Mouse (Mus musculus) left cerebral cortex, adult 9 months (tissue): ENCODE measurements around the gene Clta.

Experiments used
- DNase-seq, 2 experiments: peaks; one replicate each; pipeline ENCODE4 v3.0.0; 2022; ENCODE audit warnings: low spot score in 2 of 2

The Clta gene

DNA sequence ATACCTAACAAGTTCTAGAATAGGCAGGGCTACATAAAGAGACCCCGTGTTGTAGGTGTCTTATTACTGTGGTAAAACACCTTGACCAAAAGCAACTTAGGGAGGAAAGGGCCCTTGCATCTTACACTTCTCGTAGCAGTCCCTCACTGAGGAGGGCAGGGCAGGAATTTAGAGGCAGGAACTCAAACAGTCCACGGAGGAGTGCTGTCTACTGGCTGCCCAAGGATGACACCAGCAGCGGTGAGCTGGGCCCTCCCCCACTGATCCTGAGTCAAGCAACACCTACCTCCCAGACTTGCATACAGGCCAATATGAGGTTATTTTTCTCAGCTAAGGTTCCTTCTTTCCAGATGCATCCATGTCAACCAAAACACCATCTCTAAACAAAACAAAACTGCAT is 24.0 kb upstream of the Clta start:
- no peak for DNase-seq

DNA sequence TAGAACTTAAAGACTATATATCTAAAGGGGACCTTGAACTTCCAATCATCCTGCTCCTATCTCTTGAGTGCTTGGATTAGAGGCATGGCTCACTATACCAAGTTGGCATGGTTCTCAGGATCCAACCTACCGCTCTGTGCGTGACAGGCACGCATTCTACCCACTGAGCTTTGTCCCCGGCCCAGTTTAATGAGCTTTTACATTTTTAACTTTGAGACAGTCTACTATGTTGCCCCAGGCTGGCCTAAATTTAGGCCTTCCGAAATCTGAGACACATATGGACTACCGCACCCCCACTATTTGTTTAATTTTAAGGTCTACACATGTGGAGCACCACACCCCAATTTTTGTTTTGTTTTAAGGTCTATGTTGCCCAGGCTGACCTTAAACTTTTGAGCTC is 23.4 kb upstream of the Clta start:
- DNase-seq = no peak

DNA sequence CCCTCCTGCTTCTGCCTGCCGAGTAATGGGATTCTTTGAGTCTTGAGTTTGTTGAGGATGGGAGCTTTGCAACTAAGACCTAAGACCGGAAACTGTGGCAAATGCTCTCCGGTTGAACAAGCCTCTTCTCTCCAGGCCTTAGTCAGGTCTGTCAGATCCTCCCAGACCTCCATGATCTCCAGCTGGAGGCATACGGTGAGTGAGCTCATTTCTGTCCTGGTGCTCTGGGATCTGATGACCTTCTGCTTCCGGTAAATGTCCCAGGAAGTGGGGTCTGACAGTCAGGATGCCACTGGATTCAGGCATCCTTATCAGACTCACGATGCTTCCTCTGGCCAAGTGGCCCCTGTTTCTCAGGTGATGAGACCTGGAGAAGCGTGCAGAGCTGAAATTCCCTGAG is 23.0 kb upstream of the Clta start:
- no peak for DNase-seq

DNA sequence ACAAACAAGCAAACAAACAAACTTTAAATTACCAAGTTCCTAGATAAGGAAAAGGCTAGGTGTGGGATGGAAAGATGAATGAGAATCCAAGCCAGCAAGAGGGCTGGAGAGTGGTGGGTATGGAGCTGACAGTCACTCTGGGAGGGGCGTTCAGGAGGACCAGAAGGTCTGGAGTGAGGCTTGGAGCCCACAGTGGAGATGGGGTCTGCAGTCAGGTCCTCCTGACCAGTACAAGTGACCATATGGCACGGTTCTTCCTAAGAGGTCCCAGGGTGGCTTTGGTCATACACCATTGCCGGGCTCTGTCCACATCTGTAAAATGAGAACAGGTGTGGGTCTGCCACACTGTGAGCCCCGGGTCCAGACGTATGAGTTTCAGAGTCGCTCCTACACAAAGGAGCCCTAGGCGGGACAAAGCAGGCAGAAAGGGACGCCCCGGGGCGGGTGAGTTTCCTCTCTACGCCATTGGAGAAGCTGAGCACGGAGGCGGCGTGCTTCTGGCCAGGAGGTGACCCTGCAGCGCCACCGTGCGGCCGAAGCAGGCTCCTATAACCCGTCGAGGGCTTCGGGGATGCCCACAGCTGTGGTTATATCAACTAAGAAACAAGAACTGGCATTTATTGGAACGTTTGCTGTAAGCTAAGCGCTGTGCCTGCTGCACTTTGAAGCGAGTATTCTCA is 22.1 kb upstream of the Clta start:
- DNase-seq = peak; percentile 64 to 94

DNA sequence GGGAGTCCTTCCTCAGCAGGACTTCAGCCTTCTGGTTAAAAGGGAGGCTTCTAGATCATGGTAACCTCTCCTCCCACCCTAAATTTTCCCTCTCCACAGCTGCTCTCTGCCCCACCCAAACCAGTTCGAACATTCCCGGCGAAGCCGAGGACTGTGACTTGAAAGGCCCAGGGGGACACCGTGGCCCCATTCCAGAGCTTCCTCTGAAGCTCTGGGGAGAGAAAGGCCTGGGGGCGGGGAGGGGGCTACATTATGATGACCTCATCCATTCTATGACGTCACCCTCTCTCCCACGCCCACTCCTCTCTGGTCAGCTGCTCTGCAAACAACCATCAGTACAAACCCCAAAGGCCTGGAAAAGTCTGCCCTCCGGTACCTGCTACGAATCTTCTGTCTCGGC is 21.1 kb upstream of the Clta start, which contains the start of gene Ccin:
Gene Ccin (plus strand): TSS at position 303 of the 400 bp plus-strand sequence.
- DNase-seq = no peak

DNA sequence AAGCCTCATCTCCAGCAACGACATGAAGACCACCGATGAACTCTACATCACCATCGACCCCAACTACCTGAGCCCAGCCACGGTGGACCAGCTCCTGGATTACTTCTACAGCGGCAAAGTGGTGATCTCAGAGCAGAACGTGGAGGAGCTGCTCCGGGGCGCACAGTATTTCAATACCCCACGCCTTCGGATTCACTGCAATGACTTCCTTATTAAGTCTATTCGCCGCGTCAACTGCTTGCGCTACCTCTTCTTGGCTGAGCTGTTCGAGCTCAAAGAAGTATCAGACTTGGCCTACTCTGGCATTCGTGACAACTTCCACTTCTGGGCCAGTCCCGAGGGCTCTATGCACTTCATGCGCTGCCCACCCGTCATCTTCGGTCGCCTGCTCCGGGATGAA is 20.5 kb upstream of the Clta start:
- DNase-seq = no peak

DNA sequence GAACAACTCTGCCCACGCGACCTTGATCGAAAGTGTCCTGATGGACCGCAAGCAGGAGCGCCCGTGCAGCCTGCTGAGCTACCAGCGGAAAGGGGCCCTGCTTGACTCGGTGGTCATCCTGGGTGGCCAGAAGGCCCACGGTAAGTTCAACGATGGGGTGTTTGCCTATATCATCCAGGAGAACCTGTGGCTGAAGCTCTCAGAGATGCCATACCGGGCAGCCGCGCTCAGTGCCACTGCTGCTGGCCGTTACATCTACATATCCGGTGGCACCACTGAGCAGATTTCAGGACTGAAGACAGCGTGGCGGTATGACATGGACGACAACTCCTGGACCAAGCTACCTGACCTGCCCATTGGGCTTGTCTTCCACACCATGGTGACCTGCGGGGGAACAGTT is 19.9 kb upstream of the Clta start:
- DNase-seq = no peak

DNA sequence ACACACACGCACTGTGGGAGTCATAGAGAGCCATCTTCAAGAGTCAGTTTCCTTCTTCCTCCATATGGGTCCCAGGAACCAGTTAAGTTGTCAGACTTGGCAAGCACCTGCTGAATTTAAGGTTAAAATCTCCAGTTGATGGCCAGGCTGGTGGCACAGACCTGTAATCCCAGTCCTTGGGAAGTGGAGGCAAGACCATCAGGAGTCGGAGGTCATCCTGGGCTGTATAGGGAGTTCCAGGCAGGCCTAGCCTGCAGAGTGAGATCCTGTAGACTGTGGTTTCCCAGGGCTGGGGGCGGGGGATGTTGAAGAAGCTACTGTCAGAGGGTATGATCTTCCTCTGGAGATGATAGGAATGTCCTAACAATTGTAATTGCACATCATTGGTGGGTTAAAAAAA is 15.3 kb upstream of the Clta start:
- DNase-seq = no peak

DNA sequence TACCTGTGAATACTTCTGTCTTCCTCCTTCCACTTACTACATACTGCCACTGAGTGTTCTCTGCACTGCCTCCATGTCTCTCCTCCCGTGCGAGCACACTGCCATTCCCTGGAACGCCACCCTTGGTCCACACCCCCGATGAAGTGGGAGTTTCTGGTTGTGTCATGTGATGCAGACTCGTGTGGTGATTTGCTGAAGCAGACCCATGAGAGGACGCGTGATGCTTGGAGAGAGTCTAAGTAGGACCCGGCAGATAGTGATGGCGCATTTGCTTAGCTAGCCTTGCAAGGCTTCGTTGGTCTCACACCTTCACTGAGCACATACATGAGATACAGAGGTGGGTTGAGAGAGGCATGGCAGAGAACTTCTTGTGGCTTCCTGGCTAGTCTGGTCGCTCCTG is 11.2 kb upstream of the Clta start:
- DNase-seq = no peak

DNA sequence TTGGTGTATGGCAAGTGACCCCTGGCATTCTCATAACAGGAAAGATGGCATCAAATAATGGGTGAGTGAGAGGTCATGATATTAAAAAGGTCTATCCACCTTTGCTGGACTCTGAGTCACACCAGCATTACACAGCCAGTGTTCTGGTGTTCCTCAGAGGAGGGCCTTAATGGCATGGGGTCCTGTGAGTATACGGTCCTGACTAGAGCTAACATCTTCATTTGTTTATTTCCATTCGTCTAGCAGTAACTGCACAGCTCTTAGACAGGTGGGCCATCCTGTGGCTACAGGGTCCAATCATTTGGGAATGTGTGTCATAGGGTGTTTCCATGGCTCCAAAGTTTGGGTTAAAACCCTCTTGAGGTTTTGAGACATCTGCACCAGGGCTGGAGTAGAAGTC is 9.9 kb upstream of the Clta start:
- DNase-seq = no peak

DNA sequence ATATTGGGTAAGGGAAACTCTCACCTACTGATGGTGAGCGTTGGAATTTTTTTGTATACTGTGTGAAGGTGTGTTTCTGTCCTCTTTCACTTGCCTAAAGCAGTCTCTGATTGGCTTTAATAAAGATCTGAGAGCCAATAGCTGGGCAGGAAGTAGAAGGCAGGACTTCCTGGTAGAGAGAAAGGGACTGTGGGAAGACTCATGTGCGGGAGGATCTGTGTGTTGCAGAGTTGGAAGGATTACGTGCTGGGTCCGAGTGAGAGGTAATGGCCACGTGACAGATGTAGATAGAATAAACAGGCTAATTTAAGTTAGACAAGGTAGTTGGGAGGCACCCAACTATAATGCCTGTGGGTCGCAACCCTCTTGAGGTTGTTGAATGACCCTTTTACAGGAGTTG is 630 bp upstream of the Clta start:
- no peak for DNase-seq

DNA sequence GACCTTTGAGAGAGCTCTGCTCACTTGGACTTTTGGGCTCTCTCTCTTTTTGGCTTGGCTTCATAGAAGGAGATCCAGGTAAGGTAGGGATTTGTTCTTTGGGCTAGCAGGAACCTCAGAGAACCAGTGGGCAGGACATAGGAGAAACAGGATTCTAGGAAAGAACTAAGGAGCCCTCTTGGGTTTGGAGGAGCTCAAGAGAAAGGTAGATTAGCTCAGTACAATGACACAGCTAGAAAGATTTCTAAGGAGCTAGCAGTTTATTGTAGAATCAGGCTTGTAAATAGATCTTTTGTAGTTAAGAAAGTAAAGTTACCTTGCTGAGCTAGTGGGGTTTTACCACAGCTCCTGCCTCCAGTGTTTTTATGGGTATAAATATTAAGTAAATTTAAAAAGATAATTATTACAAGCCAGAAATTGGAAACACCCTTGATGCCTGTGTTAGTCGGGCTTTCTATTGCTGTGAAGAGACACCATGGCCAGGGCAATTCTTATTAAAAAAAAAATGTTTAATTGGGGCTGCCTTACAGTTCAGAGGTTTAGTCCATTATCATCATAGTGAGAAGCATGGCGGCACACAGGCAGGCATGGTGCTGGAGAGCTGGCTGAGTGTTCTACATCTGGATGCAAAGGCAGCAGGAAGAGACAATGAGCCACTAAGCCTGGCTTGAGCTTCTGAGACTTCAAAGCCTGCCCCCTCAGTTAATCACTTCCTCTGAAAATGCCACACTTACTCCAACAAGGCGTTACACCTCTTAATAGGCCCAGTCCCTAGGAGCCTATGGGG is 564 bp downstream of the Clta start:
- no peak for DNase-seq

DNA sequence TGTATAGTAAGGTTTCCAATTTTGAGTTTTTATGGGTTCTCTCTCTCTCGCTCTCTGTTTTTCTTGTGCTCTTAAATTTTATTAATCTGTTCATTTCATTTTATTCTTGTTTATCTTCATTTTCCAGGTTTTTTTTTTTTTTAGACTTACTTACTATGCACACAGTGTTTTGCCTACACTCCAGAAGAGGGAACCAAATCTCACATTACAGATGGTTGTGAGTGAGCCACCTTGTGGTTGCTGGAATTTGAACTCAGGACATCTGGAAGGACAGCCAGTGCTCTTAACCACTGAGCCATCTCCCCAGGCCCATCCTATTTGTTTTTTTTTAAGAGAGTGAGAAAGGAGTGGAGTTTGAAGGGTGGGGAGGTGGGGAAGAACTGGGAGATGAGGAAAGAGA is 5.9 kb downstream of the Clta start:
- DNase-seq = no peak

DNA sequence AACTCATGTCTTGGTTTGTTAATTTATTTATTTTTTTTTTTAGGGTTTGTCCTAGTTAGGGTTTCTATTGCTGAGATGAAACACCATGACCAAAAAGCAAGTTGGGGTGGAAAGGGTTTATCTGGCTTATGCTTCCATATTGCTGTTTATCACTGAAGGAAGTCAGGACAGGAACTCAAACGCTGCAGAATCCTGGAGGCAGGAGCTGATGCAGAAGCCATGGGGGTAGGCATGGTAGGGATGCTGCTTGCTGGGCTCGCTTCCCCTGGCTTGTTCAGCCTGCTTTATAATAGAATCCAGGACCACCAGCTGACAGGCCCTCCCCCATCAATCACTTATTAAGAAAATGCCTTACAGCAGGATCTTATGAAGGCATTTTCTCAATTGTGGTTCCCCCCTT is 6.6 kb downstream of the Clta start:
- DNase-seq = no peak

DNA sequence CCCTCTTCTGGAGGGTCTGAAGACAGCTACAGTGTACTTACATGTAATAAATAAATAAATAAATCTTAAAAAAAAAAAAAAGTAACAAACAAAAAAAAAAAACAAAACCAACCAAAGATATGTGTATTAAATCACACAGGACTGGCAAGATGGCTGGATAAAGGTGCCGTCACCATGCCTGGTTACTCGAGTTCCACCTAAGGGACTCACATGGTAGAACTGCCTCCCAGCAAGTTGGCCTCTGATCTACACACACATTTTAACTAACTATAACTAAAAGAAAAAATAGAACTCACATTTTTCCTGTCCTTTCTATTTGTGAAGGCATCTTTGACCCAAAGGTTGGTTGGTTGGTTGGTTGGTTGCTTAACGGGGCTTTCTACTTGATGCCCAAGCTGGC is 7.5 kb downstream of the Clta start:
- DNase-seq = no peak

DNA sequence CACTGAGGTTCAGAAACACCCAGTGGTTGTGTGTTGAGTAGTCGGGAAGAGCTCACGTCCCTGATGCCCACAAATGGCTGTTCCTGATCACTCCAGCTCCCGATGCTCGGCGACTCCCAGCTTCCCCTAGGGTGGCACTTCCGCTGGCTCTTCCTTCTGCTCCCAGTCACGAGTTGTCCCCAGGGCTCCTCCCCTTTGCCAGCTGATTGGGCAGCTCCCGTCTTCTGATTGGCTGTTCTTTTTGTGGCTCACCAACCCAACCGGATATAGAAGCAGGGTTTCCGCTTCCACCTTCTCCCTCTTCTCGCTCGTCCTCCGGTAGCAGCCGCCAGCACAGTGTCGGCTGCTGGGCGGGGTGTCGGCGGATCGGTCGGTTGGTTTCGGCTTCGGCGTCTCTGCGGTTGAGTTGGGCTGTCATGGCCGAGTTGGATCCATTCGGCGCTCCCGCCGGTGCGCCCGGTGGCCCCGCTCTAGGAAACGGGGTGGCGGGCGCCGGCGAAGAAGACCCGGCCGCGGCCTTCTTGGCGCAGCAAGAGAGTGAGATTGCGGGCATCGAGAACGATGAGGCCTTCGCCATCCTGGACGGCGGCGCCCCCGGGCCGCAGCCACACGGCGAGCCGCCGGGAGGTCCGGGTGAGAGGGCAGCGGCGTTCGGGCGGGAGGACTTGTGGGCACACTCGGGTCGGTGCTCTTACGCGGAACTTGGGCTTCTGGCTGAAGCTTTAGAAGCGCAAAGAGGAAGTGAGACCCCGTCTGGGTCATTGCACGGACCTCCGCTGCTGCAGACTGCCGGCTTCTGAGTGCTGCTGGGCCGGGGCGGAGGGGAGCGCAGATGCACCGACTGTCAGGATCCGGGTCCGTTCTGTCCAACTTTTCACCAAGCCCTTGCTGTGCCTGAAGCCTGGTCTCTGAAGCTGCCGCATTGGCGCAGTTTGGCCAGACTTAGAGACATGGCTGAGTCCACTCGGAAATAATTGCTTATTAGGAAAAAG is 8.4 kb downstream of the Clta start:
- DNase-seq = peak; percentile 93 to 96

DNA sequence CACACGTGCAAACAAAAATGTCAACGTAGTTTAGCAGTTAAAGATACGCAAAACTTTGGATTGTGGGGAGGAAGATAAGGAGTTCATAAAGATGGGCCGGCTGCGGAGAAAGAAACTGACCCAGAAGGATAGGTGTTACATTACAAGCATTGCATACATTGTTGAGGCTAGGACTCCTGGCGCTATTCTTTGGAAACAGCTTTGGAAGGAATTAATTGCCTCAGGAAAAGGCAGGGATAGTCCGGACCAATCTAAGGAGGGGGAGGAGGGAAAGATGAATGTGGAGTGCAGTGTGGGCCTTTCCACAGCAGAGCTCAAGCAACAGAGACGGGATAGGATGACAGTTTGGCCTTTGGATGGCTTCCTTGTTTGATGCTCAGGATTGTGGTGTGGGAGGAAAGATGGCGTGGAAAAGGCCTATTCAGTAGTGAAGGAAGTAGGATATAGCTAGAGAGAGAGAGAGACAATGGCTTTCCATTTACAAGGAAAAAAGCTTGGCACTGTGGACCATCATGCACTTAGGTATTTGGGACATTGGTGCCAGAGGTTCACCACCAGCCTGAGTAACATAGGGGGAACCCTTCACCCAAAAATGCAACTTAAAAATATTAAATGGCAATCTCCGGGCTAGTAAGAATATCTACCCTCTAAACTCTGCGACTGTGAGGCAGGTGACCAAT is 9.3 kb downstream of the Clta start:
- DNase-seq = no peak

DNA sequence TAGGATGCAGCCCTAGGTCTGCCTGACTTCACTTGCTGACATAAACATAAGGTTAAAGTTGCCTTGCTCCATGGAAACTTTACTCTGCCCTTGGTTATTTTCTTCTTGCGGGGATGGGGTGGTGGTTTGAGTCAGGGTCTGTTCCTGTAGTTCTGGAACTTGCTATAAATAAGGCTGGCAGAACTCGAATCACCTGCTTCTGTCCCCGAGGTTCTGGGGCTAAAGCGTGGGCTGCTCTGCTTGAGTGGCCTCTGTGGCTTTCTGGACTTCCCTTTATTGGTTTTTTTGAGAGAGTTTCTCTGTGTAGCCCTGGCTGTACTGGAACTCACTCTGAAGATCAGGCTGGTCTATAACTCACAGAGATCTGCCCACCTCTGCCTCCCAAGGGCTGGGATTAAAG is 11.8 kb downstream of the Clta start:
- DNase-seq = no peak

DNA sequence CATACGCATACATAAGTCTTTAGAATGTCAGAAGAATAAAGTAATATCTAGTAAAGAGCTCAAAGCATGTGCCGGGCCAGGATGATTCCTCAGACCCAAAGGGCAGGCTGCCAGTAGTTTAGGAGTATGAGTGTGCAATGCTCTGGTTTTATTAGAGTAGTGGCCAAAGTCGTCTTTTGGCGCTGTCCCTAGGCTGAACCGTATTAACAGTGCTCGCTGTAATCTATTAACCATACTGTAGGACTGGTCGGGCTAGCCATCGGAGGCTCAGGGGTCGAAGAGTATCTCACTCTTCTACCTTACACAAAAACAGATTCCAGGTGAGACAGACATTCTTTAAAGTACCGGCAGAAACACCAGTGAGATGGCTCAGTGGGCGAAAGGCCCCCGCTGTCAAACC is 12.5 kb downstream of the Clta start:
- DNase-seq = no peak

DNA sequence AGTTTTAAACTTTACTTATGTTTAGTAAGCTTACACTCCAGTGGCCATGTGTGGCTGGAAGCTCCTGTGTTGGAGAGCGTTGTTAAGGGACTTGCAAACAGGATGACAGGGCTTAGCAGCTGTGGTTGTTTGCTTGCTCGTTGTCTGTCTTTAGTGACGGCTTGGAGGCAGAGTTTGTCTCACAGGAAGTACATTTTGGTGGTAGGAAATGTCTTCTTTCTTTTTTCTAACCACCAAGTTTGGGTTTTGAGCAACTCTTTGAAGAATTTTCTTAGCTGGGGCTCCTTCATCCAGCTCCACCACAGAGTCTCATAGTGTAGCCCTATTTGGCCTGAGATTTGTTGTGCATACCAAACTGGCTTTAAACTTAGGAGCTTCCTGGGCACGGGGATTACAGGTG is 18.1 kb downstream of the Clta start:
- DNase-seq = no peak

DNA sequence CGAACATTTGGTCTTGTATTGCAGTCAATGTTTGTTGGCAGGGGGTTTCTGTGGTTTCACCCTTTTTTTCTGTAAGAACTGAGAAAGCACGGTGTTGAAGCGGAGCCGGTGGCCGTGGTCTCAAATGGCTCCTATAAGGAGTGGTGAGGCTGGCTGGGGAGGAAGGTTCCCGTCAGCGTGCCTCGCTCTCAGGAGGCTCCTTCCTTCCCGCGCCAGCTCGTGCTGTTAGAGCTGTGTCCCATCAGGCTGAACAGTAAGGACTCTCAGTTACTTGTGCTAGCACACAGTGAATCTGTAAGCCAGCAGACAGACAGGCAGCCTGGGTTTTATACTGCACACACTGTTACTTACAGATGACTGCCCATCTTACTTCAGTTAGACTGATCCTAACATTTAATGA is 18.5 kb downstream of the Clta start:
- no peak for DNase-seq

DNA sequence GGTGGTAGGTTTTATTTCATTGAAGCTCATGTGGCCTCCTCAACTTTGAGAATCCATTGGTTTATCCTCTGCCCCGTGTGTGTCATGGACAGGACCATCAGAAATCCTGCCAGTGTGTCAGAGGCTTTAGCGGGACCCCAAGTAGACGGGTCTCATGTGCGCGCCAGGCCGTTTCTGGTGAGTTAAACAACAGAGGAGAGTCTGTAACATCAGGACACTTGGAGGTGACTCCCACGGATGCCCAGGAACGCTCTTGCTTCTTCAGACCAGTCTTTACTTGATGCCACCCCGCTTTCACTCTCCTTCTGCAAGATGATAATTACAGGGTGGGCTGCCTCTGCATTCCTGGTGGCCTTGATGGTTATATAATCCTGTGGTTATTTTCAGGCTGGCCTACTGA is 19.4 kb downstream of the Clta start:
- DNase-seq = no peak
